Mouse (Mus musculus) kidney, adult 2 months (tissue): Measurements from ENCODE around the gene Prph. TPM values are rescaled to one million over a fixed set of nuclear protein-coding genes. Genes with fewer than 3 reads are reported as not detected.

ENCODE experiments used
- DNase-seq: peaks from one replicate; pipeline ENCODE4 v3.0.0; 2021
- H3K27ac ChIP-seq: fragments of 200-500 bp; 2 replicates; pipeline ENCODE4 v1.5.1; 2012; ENCODE audit warnings: low read depth, low read length, control low read depth, inconsistent platforms; ENCODE audit not compliant: insufficient read depth
- H3K27me3 ChIP-seq: fragments of 200-500 bp; replicated peaks from 2 replicates; pipeline ENCODE4 v1.6.1; 2012; ENCODE audit warnings: mild to moderate bottlenecking, moderate library complexity, low read length, inconsistent platforms; ENCODE audit not compliant: control insufficient read depth, insufficient read depth
- H3K36me3 ChIP-seq: fragments of 200-500 bp; 2 replicates; pipeline ENCODE4 v1.6.1; 2012; ENCODE audit warnings: mild to moderate bottlenecking, moderate library complexity, low read length, inconsistent platforms; ENCODE audit not compliant: control insufficient read depth, insufficient read depth
- H3K4me1 ChIP-seq: fragments of 200-500 bp; 2 replicates; pipeline ENCODE4 v1.6.1; 2011; ENCODE audit warnings: low read length; ENCODE audit not compliant: control insufficient read depth, insufficient read depth
- H3K4me3 ChIP-seq: fragments of 200-500 bp; 2 replicates; pipeline ENCODE4 v1.5.1; 2011; ENCODE audit warnings: mild to moderate bottlenecking, low read depth, low read length, control low read depth; ENCODE audit not compliant: insufficient read depth
- CTCF ChIP-seq: fragments of 200-500 bp; conservative IDR thresholded peaks from 2 replicates; pipeline ENCODE4 v1.5.1; 2011; ENCODE audit warnings: low read depth, mild to moderate bottlenecking, control low read depth, low read length, moderate library complexity, mixed read lengths; ENCODE audit not compliant: insufficient read depth, insufficient read length
- POLR2A ChIP-seq: fragments of 200-500 bp; IDR thresholded peaks from one replicate; pipeline ENCODE4 v1.6.1; 2011; ENCODE audit warnings: low read depth, low read length, control low read depth
- WGBS: fragments of 180-500 bp; shearing (Covaris S2); methylation state at CpG from one replicate; pipeline ENCODE4 v1.1.7; 2018; 5-methylcytosine and 5-hydroxymethylcytosine counted together
- polyA plus RNA-seq: library from polyadenylated mRNA; depleted of rRNA; stranded (reverse); fragments of >200 nt; gene quantifications from 2 replicates; pipeline ENCODE4 v1.2.3, GENCODE M21; 2012

Prph gene
- polyA plus RNA-seq, 1 experiment, result 3.2 TPM

DNA sequence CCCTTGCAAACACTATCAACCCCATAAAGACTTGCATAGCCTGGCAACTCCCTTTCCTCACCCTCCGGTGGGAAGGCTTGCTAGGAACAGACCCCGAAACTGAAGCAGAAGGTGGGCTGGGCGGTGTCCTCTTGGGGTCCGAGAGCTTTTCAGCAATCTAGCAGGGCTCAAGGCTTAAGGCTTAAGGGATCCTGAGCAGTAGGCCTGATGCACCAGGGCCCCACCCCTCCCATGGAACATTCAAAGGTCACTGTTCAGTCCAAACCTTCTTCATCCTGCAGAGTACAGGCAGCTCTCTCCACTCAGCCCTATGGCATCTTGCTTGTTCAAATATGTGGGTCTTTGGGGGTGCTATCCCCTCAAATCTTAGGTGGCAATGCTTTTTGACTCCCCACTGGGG, 31.0 kb downstream of the Prph start:
- Histone ChIP-seq H3K27me3 (no peaks in the 10 kb centered on the region), H3K4me3 (no peak overlapping the region), H3K27ac (no peak overlapping the region), H3K4me1 (peaks cover 9% of the 10 kb centered on the region; the same call in 1 of the 2 replicates), H3K36me3 (no peaks in the 10 kb centered on the region)
- 89% methylated on average over 4 of the region's 4 CpGs for WGBS
- no peak for TF ChIP-seq POLR2A
- no peak for TF ChIP-seq CTCF
- DNase-seq, result peak; percentile 67

DNA sequence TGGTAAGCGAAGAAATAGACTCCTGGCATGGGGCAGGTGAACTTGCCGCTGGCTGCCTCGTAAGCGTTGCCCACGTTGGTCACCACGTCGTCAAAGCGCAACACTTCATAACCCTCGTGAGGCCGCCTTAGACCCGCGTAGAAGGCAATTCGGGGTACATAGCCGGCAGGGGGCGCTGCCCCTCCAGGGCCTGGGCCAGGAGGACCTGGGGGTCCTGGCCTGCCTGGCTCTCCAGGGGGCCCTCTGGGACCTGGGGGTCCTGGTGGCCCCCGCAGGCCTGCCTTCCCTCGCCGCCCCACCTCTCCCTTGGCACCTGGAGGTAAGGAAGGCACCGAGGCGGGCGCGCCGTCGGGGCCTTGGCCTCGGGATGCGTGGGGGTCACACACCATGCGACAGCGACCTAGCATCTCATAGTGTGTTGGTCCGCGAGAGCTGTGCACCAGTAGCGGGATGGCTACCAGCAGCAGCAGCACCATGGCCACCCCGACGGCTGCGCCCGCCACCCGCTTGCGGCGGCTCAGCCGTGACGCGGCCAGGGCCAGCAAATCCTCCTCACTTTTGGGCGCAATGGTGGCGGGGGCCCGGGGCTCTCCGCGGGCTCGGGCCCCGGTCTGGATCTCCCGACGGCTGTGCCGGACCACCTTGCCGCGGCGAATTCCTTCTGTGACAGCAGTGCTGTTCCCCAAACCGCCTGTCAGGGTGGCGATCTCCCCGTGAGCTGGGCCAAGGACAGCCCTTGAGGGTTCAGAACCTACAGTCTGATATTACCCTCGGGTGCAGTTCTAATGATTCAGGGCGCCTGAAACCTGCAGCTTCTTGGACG, 32.5 kb downstream of the Prph start, which contains the start of gene C1ql4:
C1ql4 (minus strand) TSS at position 565 of the 823 bp plus-strand sequence.
- no peaks in the 10 kb centered on the region for H3K36me3 ChIP-seq
- no peaks in the 10 kb centered on the region for H3K27me3 ChIP-seq
- DNase-seq, result no peak
- H3K27ac ChIP-seq, result no peak within 1 kb of the TSS
- peak within 1 kb of the TSS; percentile 9; the same call in 1 of the 2 replicates for H3K4me3 ChIP-seq
- 15% methylated on average over 60 of the region's 60 CpGs for WGBS
- TF ChIP-seq CTCF (peak; percentile 38), POLR2A (no peak)
- peaks cover 9% of the 10 kb centered on the region; the same call in 1 of the 2 replicates for H3K4me1 ChIP-seq

DNA sequence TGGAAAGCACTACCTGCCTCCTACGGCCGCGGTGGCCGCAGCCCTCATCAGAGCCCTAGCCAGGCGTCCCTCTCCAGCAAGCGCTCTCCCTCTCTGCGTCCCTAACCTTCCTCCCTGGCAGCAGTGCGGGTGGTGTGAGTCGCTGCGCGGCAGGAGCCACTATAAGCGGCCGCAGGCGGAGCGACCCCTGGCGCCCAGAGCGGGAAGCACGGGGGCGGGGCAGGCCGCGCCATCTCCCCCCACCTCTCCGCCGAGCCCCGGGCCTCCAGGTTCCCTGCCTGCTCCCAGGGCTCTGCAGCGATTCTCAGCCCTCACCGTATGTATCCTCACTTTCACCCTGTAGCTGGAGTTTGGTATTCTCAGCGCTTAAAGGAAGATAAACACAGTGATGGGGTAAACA, 33.3 kb downstream of the Prph start:
- Histone ChIP-seq H3K27ac (no peak overlapping the region), H3K4me3 (peak overlapping the region; percentile 9; the same call in 1 of the 2 replicates), H3K27me3 (no peaks in the 10 kb centered on the region), H3K4me1 (peaks cover 9% of the 10 kb centered on the region; the same call in 1 of the 2 replicates), H3K36me3 (no peaks in the 10 kb centered on the region)
- TF ChIP-seq POLR2A (no peak), CTCF (peak; percentile 66)
- DNase-seq, result peak; percentile 74
- WGBS, result 1% methylated on average over 27 of the region's 27 CpGs

DNA sequence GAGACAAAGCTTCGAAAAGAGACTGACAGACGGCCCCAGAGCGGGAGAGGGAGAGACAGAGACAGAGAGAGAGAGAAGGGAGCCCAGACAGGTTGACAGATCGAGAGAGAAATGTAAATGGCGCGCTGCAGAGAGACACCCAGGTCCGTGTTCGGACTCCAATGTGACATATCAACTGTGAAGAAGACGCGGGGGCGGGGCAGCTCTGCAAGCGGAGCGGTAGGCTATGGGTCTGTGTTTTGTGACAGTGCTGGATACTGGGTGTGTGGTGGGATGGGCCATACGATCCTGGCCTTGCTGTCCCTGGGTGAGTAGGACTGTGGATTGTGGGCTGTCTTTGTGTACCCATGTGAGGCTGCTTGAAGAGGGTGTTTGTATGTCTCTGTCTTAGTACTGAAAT, 34.1 kb downstream of the Prph start:
- WGBS, result 54% methylated on average over 14 of the region's 14 CpGs
- Histone ChIP-seq H3K4me3 (no peak overlapping the region), H3K27ac (no peak overlapping the region), H3K27me3 (no peaks in the 10 kb centered on the region), H3K36me3 (no peaks in the 10 kb centered on the region), H3K4me1 (peaks cover 5% of the 10 kb centered on the region; the same call in 1 of the 2 replicates)
- no peak for DNase-seq
- no peak for TF ChIP-seq POLR2A
- no peak for TF ChIP-seq CTCF

DNA sequence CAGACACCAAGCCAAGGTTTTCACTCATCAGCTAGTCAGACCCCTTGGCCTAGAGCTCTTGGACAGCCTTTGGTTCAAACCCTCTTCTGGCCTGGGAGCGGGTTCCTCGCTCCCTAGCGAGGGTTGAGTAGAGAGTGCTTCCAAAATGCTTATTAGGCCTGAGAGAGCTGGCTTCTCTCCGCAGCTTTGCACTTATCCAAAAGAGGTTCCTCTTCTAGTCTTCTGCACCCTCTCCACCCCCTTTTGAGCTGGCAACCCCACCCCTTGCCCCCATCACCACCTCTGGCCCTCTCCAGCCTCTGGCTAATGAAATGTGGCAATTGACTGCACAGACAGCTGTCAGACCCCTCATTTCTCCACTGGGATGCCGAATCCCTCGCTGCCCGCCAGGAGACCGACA, 37.9 kb downstream of the Prph start, which contains the start of gene Dnajc22:
Dnajc22 (plus strand) TSS at position 301 of the 400 bp plus-strand sequence.
- Histone ChIP-seq H3K27me3 (no peaks in the 10 kb centered on the region), H3K36me3 (no peaks in the 10 kb centered on the region), H3K4me1 (peaks cover 3% of the 10 kb centered on the region), H3K4me3 (peak within 1 kb of the TSS; percentile 15), H3K27ac (no peak within 1 kb of the TSS)
- 88% methylated on average over 8 of the region's 8 CpGs for WGBS
- TF ChIP-seq POLR2A, result no peak
- TF ChIP-seq CTCF, result no peak
- DNase-seq, result no peak

DNA sequence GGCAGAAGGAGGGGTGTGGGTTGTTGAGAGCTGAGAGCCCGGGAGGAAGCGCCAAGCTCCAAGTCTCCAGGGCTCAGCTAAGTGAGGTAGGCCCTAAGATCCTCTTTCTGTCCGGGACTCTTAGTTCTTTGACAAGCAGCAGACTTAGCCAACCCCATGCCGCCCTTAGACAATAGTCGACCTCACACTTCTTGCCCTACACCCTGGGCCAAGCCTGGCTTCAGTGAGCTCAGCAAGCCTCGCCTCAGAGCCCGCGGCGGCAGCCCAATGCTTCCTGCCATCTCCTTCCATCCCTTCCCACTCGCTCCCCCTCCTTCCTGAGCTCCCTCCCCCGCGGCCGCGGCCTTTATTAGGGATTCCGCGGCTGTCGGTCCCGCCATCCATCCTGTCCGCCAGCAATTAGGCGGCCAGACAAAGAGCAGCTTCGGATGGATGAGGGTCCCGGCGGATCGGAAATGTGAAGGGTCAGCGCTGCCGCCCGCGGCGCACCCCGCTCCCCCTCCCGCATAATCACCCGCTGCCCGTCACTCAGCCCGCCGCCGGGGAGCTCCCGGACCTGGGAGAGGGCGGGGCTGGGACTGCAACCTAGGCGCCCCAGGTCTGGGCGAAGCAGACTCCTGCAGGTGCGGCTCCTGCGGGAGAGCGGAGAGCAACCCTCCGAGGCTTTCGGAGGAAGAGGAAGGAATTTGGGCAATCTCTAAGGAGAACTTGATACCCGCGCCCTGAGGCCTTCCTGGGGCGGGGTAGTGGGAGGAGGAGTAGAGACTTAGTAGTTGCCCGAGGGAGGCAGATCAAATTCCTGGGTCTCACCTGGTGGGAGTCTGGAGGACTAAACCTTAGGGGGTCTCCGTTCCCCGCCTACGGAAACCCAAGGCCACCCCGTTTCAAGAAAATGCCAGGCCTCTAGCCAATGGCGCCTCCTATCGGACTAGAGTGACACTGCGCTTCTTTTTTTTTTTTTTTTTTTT, 38.6 kb downstream of the Prph start:
- Histone ChIP-seq H3K27ac (no peak overlapping the region), H3K4me1 (peaks cover 7% of the 10 kb centered on the region), H3K4me3 (peak overlapping the region; percentile 15), H3K36me3 (no peaks in the 10 kb centered on the region), H3K27me3 (no peaks in the 10 kb centered on the region)
- peak; percentile 41 for DNase-seq
- TF ChIP-seq POLR2A (no peak), CTCF (peak; percentile 38)
- 9% methylated on average over 56 of the region's 56 CpGs for WGBS
